Mouse (Mus musculus) megakaryocyte, embryonic 14.5 days (primary cell): ENCODE results near the gene Prickle1. TPM values are rescaled to one million over a fixed set of nuclear protein-coding genes. Genes with fewer than 3 reads are reported as not detected.

Experiments
- H3K27me3 ChIP-seq: replicated peaks from 2 replicates; pipeline ENCODE3; 2012; ENCODE audit warnings: inconsistent platforms
- H3K36me3 ChIP-seq: replicated peaks from 2 replicates; pipeline ENCODE3; 2012; ENCODE audit warnings: low read length, inconsistent platforms, mixed read lengths
- H3K4me1 ChIP-seq: 2 replicates; pipeline ENCODE4 v1.6.1; 2012; ENCODE audit warnings: inconsistent platforms
- H3K4me3 ChIP-seq: replicated peaks from 2 replicates; pipeline ENCODE3; 2012; ENCODE audit warnings: moderate library complexity, mild to moderate bottlenecking, inconsistent platforms
- H3K9me3 ChIP-seq: 2 replicates; pipeline ENCODE4 v1.6.1; 2012; ENCODE audit warnings: inconsistent platforms
- FLI1 ChIP-seq: IDR thresholded peaks from 2 replicates; pipeline ENCODE4 v1.6.1; 2012; ENCODE audit warnings: low read length, inconsistent platforms, mixed read lengths
- GATA1 ChIP-seq: IDR thresholded peaks from 3 replicates; pipeline ENCODE4 v1.6.1; 2012; ENCODE audit warnings: mixed read lengths, low read length, inconsistent platforms, borderline replicate concordance
- polyA plus RNA-seq: library from polyadenylated mRNA; stranded (reverse); fragments of >175 nt; gene quantifications from 2 replicates; pipeline ENCODE4 v1.2.3, GENCODE M21; 2012; ENCODE audit warnings: low replicate concordance; ENCODE audit not compliant: insufficient read depth

Gene Prickle1
- 0.81 and 0.93 TPM in 2 replicates for polyA plus RNA-seq

- Histone ChIP-seq H3K4me1 (peaks cover 47% of the 10 kb centered on the region), H3K4me3 (peak within 1 kb of the TSS; percentile 98), H3K9me3 (no peaks in the 10 kb centered on the region), H3K27me3 (no peaks in the 10 kb centered on the region), H3K36me3 (no peaks in the 10 kb centered on the region)
- no peak for TF ChIP-seq FLI1
- TF ChIP-seq GATA1, result no peak
These were observed at the start of gene Prickle1 for GRCm38 (mm10) chr15:93595746-93596145. Gene Prickle1, minus strand, starts transcription at chr15:93595891.

GRCm38 (mm10) chr15:93640221-93640620, 44.5 kb upstream of the Prickle1 start:
- no peaks in the 10 kb centered on the region for H3K36me3 ChIP-seq
- peaks cover 15% of the 10 kb centered on the region for H3K9me3 ChIP-seq
- H3K4me3 ChIP-seq, result no peak overlapping the region
- no peaks in the 10 kb centered on the region for H3K27me3 ChIP-seq
- H3K4me1 ChIP-seq, result peaks cover 20% of the 10 kb centered on the region
- TF ChIP-seq GATA1 (no peak), FLI1 (no peak)

DNA sequence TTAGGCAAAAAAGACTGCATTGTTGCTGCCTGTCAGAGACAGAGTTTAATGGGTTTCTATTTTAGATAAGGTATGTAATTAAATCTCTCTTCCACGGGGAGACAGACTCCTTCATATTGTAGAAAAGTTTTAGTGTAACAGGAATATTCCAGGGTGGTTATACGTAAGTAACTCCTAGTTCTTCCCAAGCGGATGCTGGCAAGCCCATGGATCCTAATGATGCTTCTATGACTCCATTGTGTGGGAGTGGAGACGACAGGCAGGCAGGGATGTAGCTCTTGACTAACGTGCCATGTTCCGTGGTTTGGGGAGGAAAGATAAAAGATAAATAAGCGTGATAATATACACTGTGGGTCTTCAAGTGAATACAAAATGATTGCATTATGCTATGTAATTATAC, 41.3 kb upstream of the Prickle1 start:
- Histone ChIP-seq H3K4me3 (no peak overlapping the region), H3K36me3 (no peaks in the 10 kb centered on the region)
- TF ChIP-seq FLI1 (no peak), GATA1 (no peak)

GRCm38 (mm10) chr15:93635603-93636002, 39.9 kb upstream of the Prickle1 start:
- Histone ChIP-seq H3K36me3 (no peaks in the 10 kb centered on the region), H3K27me3 (no peaks in the 10 kb centered on the region)

More for the DNA sequence above, 41.3 kb upstream of the Prickle1 start:
- peaks cover 15% of the 10 kb centered on the region for H3K9me3 ChIP-seq
- no peaks in the 10 kb centered on the region for H3K27me3 ChIP-seq
- peaks cover 20% of the 10 kb centered on the region for H3K4me1 ChIP-seq

GRCm38 (mm10) chr15:93634536-93634935, 38.8 kb upstream of the Prickle1 start:
- peaks cover under 1% of the 10 kb centered on the region; the same call in 1 of the 2 replicates for H3K4me1 ChIP-seq
- no peak overlapping the region for H3K4me3 ChIP-seq
- no peaks in the 10 kb centered on the region for H3K27me3 ChIP-seq
- H3K36me3 ChIP-seq, result no peaks in the 10 kb centered on the region
- peaks cover 8% of the 10 kb centered on the region for H3K9me3 ChIP-seq
- no peak for TF ChIP-seq FLI1
- TF ChIP-seq GATA1, result no peak

More at GRCm38 (mm10) chr15:93635603-93636002, 39.9 kb upstream of the Prickle1 start:
- Histone ChIP-seq H3K4me3 (no peak overlapping the region), H3K9me3 (peaks cover 8% of the 10 kb centered on the region), H3K4me1 (peaks cover 11% of the 10 kb centered on the region)
- no peak for TF ChIP-seq GATA1
- TF ChIP-seq FLI1, result no peak

GRCm38 (mm10) chr15:93630001-93630541, 34.4 kb upstream of the Prickle1 start:
- no peak for TF ChIP-seq GATA1
- no peak for TF ChIP-seq FLI1
- no peaks in the 10 kb centered on the region for H3K27me3 ChIP-seq
- H3K9me3 ChIP-seq, result no peaks in the 10 kb centered on the region

DNA sequence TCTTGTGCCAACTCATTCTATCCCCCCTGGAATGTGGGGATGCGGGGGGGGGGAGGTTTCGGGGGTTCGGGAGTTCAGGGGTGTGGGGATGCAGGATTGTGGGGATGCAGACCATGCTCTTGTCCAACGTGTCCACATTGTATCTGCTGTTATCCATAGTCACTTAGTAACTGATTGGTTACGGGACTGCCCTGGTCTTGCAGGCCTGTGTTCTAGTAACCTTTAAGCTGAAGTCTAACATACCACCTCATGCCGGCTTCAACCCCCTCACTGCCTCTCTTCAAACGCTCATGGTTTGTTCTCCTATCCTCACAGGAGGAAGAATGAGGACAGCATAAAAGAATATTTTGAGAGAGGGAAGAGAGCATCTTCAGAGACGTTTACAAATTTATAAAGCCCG, 33.5 kb upstream of the Prickle1 start:
- peaks cover 24% of the 10 kb centered on the region for H3K4me1 ChIP-seq
- H3K9me3 ChIP-seq, result no peaks in the 10 kb centered on the region
- no peak for TF ChIP-seq FLI1
- no peak for TF ChIP-seq GATA1
- no peaks in the 10 kb centered on the region for H3K27me3 ChIP-seq
- no peak overlapping the region for H3K4me3 ChIP-seq
- no peaks in the 10 kb centered on the region for H3K36me3 ChIP-seq

More at GRCm38 (mm10) chr15:93630001-93630541, 34.4 kb upstream of the Prickle1 start:
- H3K4me1 ChIP-seq, result peaks cover 24% of the 10 kb centered on the region
- no peaks in the 10 kb centered on the region for H3K36me3 ChIP-seq
- H3K4me3 ChIP-seq, result no peak overlapping the region

DNA sequence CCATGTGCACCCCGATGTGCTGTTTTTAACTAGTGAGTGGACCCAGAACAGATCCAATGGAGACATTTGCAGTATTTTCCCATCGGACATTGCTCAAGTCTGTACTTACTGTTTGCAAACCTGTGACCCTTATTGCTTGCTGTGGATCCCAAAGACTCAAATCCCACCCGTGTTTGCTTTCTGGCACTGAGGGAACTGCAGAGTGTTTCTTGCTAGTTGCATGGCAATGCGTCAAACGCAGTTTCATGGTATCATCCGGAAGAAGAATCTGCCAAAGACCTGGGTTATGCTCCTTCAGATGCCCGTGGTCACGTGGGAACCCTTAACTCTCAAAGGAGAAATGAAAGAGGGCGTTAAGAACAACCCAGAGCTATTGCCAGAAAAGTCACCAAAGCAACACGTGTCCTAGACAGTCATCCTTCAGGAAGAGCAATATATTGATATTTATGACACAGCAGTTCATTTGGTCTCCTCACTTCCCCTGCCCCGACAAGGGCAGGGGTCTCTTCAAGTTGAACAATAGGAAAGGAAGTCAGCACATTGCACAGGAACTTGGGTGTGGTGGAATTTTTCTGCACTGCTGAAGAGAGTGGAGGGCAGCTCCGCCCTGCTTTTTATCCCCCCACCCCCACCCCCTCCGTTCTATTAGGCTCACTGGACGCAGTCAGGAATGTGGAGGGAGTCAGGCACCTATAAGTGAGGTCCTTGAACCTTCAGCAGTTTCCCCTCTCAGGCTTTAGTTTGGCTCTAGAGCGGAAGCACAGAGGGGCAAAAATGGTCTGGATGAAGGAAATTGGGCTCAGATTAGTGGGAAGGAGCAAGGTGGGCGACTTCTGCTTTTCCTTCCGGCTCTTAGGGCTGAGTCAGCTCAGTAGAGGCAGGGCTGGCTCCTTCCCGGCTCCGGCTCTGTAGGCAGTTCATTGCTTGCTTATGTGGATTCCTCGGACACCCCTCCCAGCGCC, 32.4 kb upstream of the Prickle1 start:
- Histone ChIP-seq H3K4me3 (peak overlapping the region; percentile 14), H3K4me1 (peaks cover 24% of the 10 kb centered on the region), H3K36me3 (no peaks in the 10 kb centered on the region), H3K9me3 (no peaks in the 10 kb centered on the region), H3K27me3 (no peaks in the 10 kb centered on the region)
- TF ChIP-seq FLI1 (no peak), GATA1 (no peak)

GRCm38 (mm10) chr15:93619551-93619950, 23.9 kb upstream of the Prickle1 start:
- TF ChIP-seq FLI1 (no peak), GATA1 (no peak)
- Histone ChIP-seq H3K4me3 (no peak overlapping the region), H3K9me3 (peaks cover 18% of the 10 kb centered on the region), H3K27me3 (peaks cover 2% of the 10 kb centered on the region), H3K4me1 (peaks cover 9% of the 10 kb centered on the region; the same call in 1 of the 2 replicates), H3K36me3 (no peaks in the 10 kb centered on the region)
